Mouse (Mus musculus) stomach, embryonic 16.5 days (tissue): ENCODE measurements around the gene Rrp7a. TPM values are rescaled to one million over a fixed set of nuclear protein-coding genes. Genes with fewer than 3 reads are reported as not detected.

Experiments
- ATAC-seq: fragments of 200-750 bp; cut with Nextera tagmentation; 2 replicates; pipeline ENCODE4 v1.8.0; 2017; ENCODE audit warnings: moderate number of reproducible peaks, moderate TSS enrichment; ENCODE audit not compliant: insufficient read depth, low FRiP score
- H3K27ac ChIP-seq: fragments of 300-500 bp; sonication (generic); 2 replicates; pipeline ENCODE4 v1.5.1; 2014; ENCODE audit warnings: low read length
- H3K27me3 ChIP-seq: fragments of 300-500 bp; sonication (generic); 2 replicates; pipeline ENCODE4 v1.6.1; 2014; ENCODE audit warnings: low read length, control low read depth, mixed read lengths; ENCODE audit not compliant: control insufficient read depth, insufficient read depth
- H3K36me3 ChIP-seq: fragments of 300-500 bp; sonication (generic); 2 replicates; pipeline ENCODE4 v1.6.1; 2014; ENCODE audit warnings: low read length; ENCODE audit not compliant: control insufficient read depth, insufficient read depth
- H3K4me1 ChIP-seq: fragments of 300-500 bp; sonication (generic); 2 replicates; pipeline ENCODE4 v1.6.1; 2014; ENCODE audit warnings: low read length, control low read depth, mixed read lengths; ENCODE audit not compliant: control insufficient read depth, insufficient read depth
- H3K4me2 ChIP-seq: fragments of 300-500 bp; sonication (generic); 2 replicates; pipeline ENCODE4 v1.6.1; 2014; ENCODE audit warnings: low read depth, low read length, mixed read lengths
- H3K4me3 ChIP-seq: fragments of 300-500 bp; sonication (generic); replicated peaks from 2 replicates; pipeline ENCODE4 v1.5.1; 2014; ENCODE audit warnings: mild to moderate bottlenecking, low read length
- H3K9ac ChIP-seq: fragments of 300-500 bp; sonication (generic); 2 replicates; pipeline ENCODE4 v1.6.1; 2014; ENCODE audit warnings: low read length
- H3K9me3 ChIP-seq: fragments of 300-500 bp; sonication (generic); replicated peaks from 2 replicates; pipeline ENCODE4 v1.6.1; 2016; ENCODE audit warnings: low read length, control low read depth; ENCODE audit not compliant: control insufficient read depth
- WGBS: fragments of 180-500 bp; shearing (Covaris S2); extraction: QIAGEN DNeasy Blood & Tissue Kit; methylation state at CpG from one replicate; pipeline ENCODE4 v1.1.7; 2014; 5-methylcytosine and 5-hydroxymethylcytosine counted together
- polyA plus RNA-seq: library from polyadenylated mRNA; unstranded; fragments of >200 nt; fragmentation: Nextera tagmentation; extraction: Ambion mirVana; gene quantifications from 2 replicates; pipeline ENCODE4 v1.2.1, GENCODE M21; 2015

Rrp7a gene
- polyA plus RNA-seq, 1 experiment from 2014 or later = 66.0 TPM

DNA sequence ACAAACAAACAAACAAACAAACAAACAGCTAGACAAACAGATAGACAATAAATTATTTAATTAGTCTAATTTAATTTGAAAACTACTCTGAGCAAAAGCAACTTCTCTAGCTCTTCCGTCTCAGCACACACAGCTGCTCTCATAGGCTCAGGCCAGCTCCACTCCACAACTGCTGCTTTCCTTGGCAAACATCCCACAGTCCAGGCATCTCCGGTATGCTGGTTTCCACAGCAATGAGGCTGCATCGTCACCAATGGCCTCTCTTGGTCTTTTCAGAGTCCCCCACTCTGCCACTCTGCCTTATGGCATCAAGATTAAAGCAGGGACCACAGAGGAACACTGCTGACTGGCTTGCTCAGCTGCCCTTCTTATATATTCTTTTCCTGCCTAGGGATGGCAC lies 51.7 kb downstream of the Rrp7a start:
- Histone ChIP-seq H3K4me3 (no peak overlapping the region), H3K27me3 (no peaks in the 10 kb centered on the region), H3K27ac (no peak overlapping the region), H3K36me3 (no peaks in the 10 kb centered on the region), H3K4me1 (no peaks in the 10 kb centered on the region), H3K9me3 (no peaks in the 10 kb centered on the region), H3K9ac (no peak overlapping the region), H3K4me2 (no peak overlapping the region)
- 30% methylated on average over 3 of the region's 3 CpGs for WGBS
- ATAC-seq = peak; percentile 72; the same call in 1 of the 2 replicates

DNA sequence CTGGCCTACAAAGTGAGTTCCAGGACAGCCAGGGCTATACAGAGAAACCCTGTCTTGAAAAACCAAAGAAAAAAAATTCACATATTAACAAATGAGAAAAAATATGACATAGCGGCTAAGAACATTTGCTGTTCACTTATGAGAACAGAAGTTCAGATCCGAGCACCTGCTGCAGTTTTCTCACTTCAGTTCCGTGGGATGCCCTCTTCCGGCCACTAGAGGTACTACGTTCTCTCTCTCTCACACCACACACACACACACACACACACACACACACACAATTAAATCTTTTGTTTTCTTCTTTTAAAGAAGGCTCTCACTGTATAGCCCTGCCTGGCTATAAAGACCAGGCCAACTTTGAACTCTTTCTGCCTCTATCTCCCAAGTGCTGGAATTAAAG lies 54.3 kb downstream of the Rrp7a start:
- no peak overlapping the region for H3K4me3 ChIP-seq
- no peak overlapping the region for H3K9ac ChIP-seq
- no peak for ATAC-seq
- no peak overlapping the region for H3K4me2 ChIP-seq
- H3K4me1 ChIP-seq = no peaks in the 10 kb centered on the region
- WGBS = 89% methylated on average over 5 of the region's 5 CpGs
- no peak overlapping the region for H3K27ac ChIP-seq
- no peaks in the 10 kb centered on the region for H3K9me3 ChIP-seq
- H3K36me3 ChIP-seq = no peaks in the 10 kb centered on the region
- H3K27me3 ChIP-seq = no peaks in the 10 kb centered on the region

DNA sequence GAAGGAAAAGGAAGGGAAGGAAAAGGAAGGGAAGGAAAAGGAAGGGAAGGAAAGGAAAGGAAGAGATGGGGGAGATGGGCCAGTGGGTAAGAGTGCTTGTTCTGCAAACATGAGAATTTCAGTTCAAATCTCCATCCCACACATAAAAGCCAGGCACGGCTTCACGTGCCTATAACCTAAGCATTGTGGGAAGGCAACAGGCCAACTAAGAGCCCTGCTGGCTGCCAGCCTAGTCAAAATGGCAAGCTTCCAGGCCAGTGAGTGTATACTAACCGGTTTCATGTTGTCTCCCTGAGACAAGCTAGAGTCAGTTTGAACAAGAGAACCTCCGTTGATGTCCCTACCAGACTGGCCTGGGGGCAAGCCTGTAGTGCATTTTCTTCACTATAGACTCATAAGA lies 57.1 kb downstream of the Rrp7a start:
- no peak for ATAC-seq
- H3K4me1 ChIP-seq = no peaks in the 10 kb centered on the region
- no peak overlapping the region for H3K27ac ChIP-seq
- H3K9ac ChIP-seq = no peak overlapping the region
- 59% methylated on average over 4 of the region's 4 CpGs for WGBS
- no peaks in the 10 kb centered on the region for H3K9me3 ChIP-seq
- H3K4me2 ChIP-seq = no peak overlapping the region
- H3K36me3 ChIP-seq = no peaks in the 10 kb centered on the region
- no peak overlapping the region for H3K4me3 ChIP-seq
- H3K27me3 ChIP-seq = no peaks in the 10 kb centered on the region

Other genes with a start within 250 kb of the Rrp7a start
- 7.1 and 8.0 TPM in 2 replicates for gene Tcf20, start 134.9 kb downstream of the Rrp7a start, polyA plus RNA-seq
- gene Nfam1, start 89.5 kb downstream of the Rrp7a start, polyA plus RNA-seq = 5.6 and 7.4 TPM in 2 replicates
- 61.0 and 63.7 TPM in 2 replicates for gene Serhl, start 33.3 kb downstream of the Rrp7a start, polyA plus RNA-seq
- 121 and 128 TPM in 2 replicates for gene Poldip3, start 26.6 kb upstream of the Rrp7a start, polyA plus RNA-seq
- 211 and 262 TPM in 2 replicates for gene Cyb5r3, start 49.8 kb upstream of the Rrp7a start, polyA plus RNA-seq
- gene A4galt, start 129.0 kb upstream of the Rrp7a start, polyA plus RNA-seq = 15.3 and 16.9 TPM in 2 replicates
- 79.9 and 80.6 TPM in 2 replicates for gene Arfgap3, start 227.4 kb upstream of the Rrp7a start, polyA plus RNA-seq